ENCODE assay signal across 2 mouse cellular contexts in genomic region chr4:79471013-79471412, GRCm38 (mm10).
A peak's percentile ranks its signal among the peaks of the same experiment; 100 is the strongest.
DNase-seq lines count a peak whose midpoint lies in the region; ATAC-seq lines count a peak whose summit lies in the region.
"Not testable (repeated sequence)": the region's sequence is repeated elsewhere in the genome, so short reads cannot be mapped to it uniquely, and the experiment has no call there.

No protein-coding gene starts in this region.

- not testable (repeated sequence) for H3K4me3 ChIP-seq in midbrain, embryonic 11.5 days (ENCODE audit: low read depth, low read length)

- not testable (repeated sequence) for H3K4me2 ChIP-seq in midbrain, embryonic 11.5 days

- H3K4me1 ChIP-seq in midbrain, embryonic 11.5 days (ENCODE audit: control insufficient read depth, insufficient read depth, low read length), result not testable (repeated sequence)

- H3K9ac ChIP-seq in midbrain, embryonic 11.5 days (ENCODE audit: low read length), result not testable (repeated sequence)

- WGBS in midbrain, embryonic 11.5 days, result 91% methylated on average over 5 of the region's 5 CpGs

- not testable (repeated sequence) for H3K27me3 ChIP-seq in midbrain, embryonic 11.5 days (ENCODE audit: control insufficient read depth, insufficient read depth, low read length)

- H3K36me3 ChIP-seq in midbrain, embryonic 11.5 days (ENCODE audit: control insufficient read depth, insufficient read depth, low read length), result not testable (repeated sequence)

- peak; percentile 78 for DNase-seq in heart, adult 11 months
- DNase-seq in midbrain, embryonic 11.5 days (ENCODE audit: low spot score, missing footprints), result peak; percentile 53

- not testable (repeated sequence) for H3K9me3 ChIP-seq in midbrain, embryonic 11.5 days (ENCODE audit: control insufficient read depth, low read length)

- not testable (repeated sequence) for H3K27ac ChIP-seq in midbrain, embryonic 11.5 days (ENCODE audit: low read depth, low read length)

- not testable (repeated sequence) for ATAC-seq in midbrain, embryonic 11.5 days (ENCODE audit: low FRiP score)
